ENCODE assay signal across 20 mouse cellular contexts in the genomic region with DNA sequence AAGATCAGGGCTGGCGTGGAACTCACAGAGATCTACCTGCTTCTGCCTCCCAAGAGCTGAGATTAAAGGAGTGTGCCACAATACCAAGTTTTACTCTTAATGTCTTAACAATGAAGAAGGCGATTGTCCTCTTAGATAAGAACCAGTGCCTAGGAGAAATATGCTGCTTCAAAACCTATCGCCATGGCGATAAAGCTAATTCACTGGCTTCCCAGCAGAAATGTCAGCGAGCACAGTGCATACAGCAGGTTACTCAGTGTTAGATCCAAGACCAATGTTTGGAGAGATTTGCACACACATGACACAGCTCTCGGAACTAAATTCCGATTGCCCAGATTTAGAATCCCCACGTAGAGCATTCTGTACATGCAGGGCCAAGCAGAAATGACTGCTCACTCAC.
"Had no signal": no experiment of that assay in that cellular context is flagged by ENCODE, and none has a peak within 500 bp of the region (broad histone marks: within the 10 kb centered on the region; RNA-seq: fewer than 3 reads in every experiment).

No protein-coding gene starts in this region.

- H3K9ac ChIP-seq: limb, embryonic 12.5 days; limb, embryonic 15.5 days; liver, embryonic 14.5 days; liver, postnatal 0 days; lung, embryonic 14.5 days; neural tube, embryonic 13.5 days; stomach, embryonic 15.5 days had no signal

- DNase-seq: kidney, adult 9 months; kidney, postnatal 14 days; kidney, postnatal 4 days; left cerebral cortex, postnatal 4 days; liver, postnatal 0 days; lung, embryonic 14.5 days; retina, postnatal 1 day; right cerebral cortex, postnatal 25 days; spleen, adult 18-20 months; thymus, postnatal 25 days had no signal

- H3K36me3 ChIP-seq: limb, embryonic 12.5 days; limb, embryonic 15.5 days; neural tube, embryonic 13.5 days; stomach, embryonic 15.5 days had no signal

- H3K9me3 ChIP-seq: limb, embryonic 12.5 days; limb, embryonic 15.5 days; neural tube, embryonic 13.5 days; stomach, embryonic 15.5 days had no signal

- H3K27ac ChIP-seq: limb, embryonic 12.5 days; limb, embryonic 15.5 days; liver, embryonic 14.5 days; macrophage; neural tube, embryonic 13.5 days; stomach, embryonic 15.5 days had no signal

- H3K27me3 ChIP-seq: limb, embryonic 12.5 days; limb, embryonic 15.5 days; neural tube, embryonic 13.5 days; stomach, embryonic 15.5 days had no signal

- H3K4me2 ChIP-seq: limb, embryonic 12.5 days; limb, embryonic 15.5 days; liver, embryonic 11.5 days; lung, embryonic 14.5 days; neural tube, embryonic 13.5 days; stomach, embryonic 15.5 days had no signal

- ATAC-seq: liver, postnatal 0 days; lung, postnatal 0 days; midbrain, embryonic 16.5 days had no signal

- H3K4me3 ChIP-seq: limb, embryonic 12.5 days; limb, embryonic 15.5 days; myocyte; neural tube, embryonic 13.5 days; stomach, embryonic 15.5 days had no signal
